Mouse (Mus musculus): ENCODE results near the gene Gpr107. TPM values are rescaled to one million over a fixed set of nuclear protein-coding genes. Genes with fewer than 3 reads are reported as not detected.

The Gpr107 gene
- polyA plus RNA-seq, 1 experiment = 35.2 TPM

- Histone ChIP-seq H3K27me3 (ENCODE audit: control insufficient read depth, insufficient read depth, insufficient read length) (no peaks in the 10 kb centered on the region), H3K79me2 (ENCODE audit: control insufficient read depth, insufficient read depth) (peaks cover 12% of the 10 kb centered on the region), H3K4me2 (ENCODE audit: low read depth) (no peak overlapping the region), H3ac (ENCODE audit: control insufficient read depth, insufficient read length) (no peak overlapping the region), H3K4me3 (no peak overlapping the region), H3K36me3 (ENCODE audit: control insufficient read depth, insufficient read depth) (no peaks in the 10 kb centered on the region)
- TF ChIP-seq USF1 (IDR thresholded peaks at IDR 0.05; ENCODE audit: low read depth) (no peak), POLR2AphosphoS2 (IDR thresholded peaks at IDR 0.05; ENCODE audit: insufficient read length, low read depth) (peak; percentile 43)
These were observed 8.1 kb upstream of the Gpr107 start for GRCm38 (mm10) chr2:31143768-31144695.

GRCm38 (mm10) chr2:31144901-31145300 is 7.2 kb upstream of the Gpr107 start:
- TF ChIP-seq E2F4 (IDR thresholded peaks at IDR 0.05; ENCODE audit: insufficient read depth) (no peak), REST (IDR thresholded peaks at IDR 0.05; ENCODE audit: insufficient read depth, insufficient read length) (no peak), POLR2A (IDR thresholded peaks at IDR 0.05; ENCODE audit: insufficient read length, low read depth) (no peak), CEBPB (IDR thresholded peaks at IDR 0.05; ENCODE audit: insufficient read depth, poor library complexity, severe bottlenecking) (no peak), MAX (IDR thresholded peaks at IDR 0.05; ENCODE audit: low read depth) (no peak), TCF3 (IDR thresholded peaks at IDR 0.05; ENCODE audit: insufficient read length, low read depth) (no peak), POLR2AphosphoS2 (IDR thresholded peaks at IDR 0.05; ENCODE audit: insufficient read length, low read depth) (no peak)
- Histone ChIP-seq H3K79me2 (ENCODE audit: control insufficient read depth, insufficient read depth) (peaks cover 6% of the 10 kb centered on the region), H3K4me3 (no peak overlapping the region), H3ac (ENCODE audit: control insufficient read depth, insufficient read length) (no peak overlapping the region), H3K4me2 (ENCODE audit: low read depth) (no peak overlapping the region), H3K36me3 (ENCODE audit: control insufficient read depth, insufficient read depth) (peaks cover 5% of the 10 kb centered on the region), H3K27me3 (ENCODE audit: control insufficient read depth, insufficient read depth, insufficient read length) (no peaks in the 10 kb centered on the region)

DNA sequence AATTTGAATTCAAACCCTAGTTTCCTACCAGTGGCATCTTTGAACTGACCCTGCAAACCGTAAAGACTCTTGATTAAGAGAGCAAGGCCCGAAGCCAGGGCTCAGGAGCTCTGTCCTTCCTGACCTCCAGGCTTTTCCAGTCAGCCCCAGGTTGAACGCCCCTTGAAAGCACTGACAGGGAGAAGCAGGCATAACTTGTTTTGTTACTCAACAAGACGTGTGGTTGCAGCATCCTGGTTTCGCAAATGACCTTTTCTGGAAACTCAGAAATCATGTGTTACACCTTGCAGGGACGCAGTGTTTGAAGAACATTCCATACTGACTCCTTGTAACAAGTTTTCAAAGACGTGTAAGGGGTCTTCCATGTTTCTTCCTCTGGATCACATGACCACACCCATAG is 5.1 kb upstream of the Gpr107 start:
- H3K4me3 ChIP-seq = no peak overlapping the region
- no peaks in the 10 kb centered on the region for H3K27me3 ChIP-seq (ENCODE audit: control insufficient read depth, insufficient read depth, insufficient read length)
- no peak overlapping the region for H3K4me2 ChIP-seq (ENCODE audit: low read depth)
- TF ChIP-seq MYOD1 (IDR thresholded peaks at IDR 0.05; ENCODE audit: control insufficient read depth in 1 of 3, insufficient read length in 2 of 3, low read depth in 2 of 3) (no peak), SRF (IDR thresholded peaks at IDR 0.05; ENCODE audit: control insufficient read depth, insufficient read length, low read depth) (no peak), POLR2AphosphoS2 (IDR thresholded peaks at IDR 0.05; ENCODE audit: insufficient read length, low read depth) (no peak), POLR2A (IDR thresholded peaks at IDR 0.05; ENCODE audit: insufficient read length, low read depth) (no peak), CEBPB (IDR thresholded peaks at IDR 0.05; ENCODE audit: insufficient read depth, poor library complexity, severe bottlenecking) (no peak), USF1 (IDR thresholded peaks at IDR 0.05; ENCODE audit: low read depth) (no peak), MYOG (IDR thresholded peaks at IDR 0.05; ENCODE audit: control insufficient read depth in 1 of 3, insufficient read depth in 1 of 3, insufficient read length in 2 of 3, low read depth in 2 of 3) (no peak), REST (IDR thresholded peaks at IDR 0.05; ENCODE audit: insufficient read depth, insufficient read length) (no peak)
- H3K79me2 ChIP-seq (ENCODE audit: control insufficient read depth, insufficient read depth) = peaks cover 12% of the 10 kb centered on the region
- no peak overlapping the region for H3ac ChIP-seq (ENCODE audit: control insufficient read depth, insufficient read length)
- peaks cover 11% of the 10 kb centered on the region for H3K36me3 ChIP-seq (ENCODE audit: control insufficient read depth, insufficient read depth)

GRCm38 (mm10) chr2:31150762-31151161 is 1.4 kb upstream of the Gpr107 start:
- H3K4me2 ChIP-seq (ENCODE audit: low read depth) = peak overlapping the region; percentile 85
- no peak overlapping the region for H3ac ChIP-seq (ENCODE audit: control insufficient read depth, insufficient read length)
- peaks cover 11% of the 10 kb centered on the region for H3K36me3 ChIP-seq (ENCODE audit: control insufficient read depth, insufficient read depth)
- TF ChIP-seq TCF3 (IDR thresholded peaks at IDR 0.05; ENCODE audit: insufficient read length, low read depth) (no peak), MYOD1 (IDR thresholded peaks at IDR 0.05; ENCODE audit: control insufficient read depth in 1 of 3, insufficient read length in 2 of 3, low read depth in 2 of 3) (no peak), POLR2AphosphoS2 (IDR thresholded peaks at IDR 0.05; ENCODE audit: insufficient read length, low read depth) (no peak), REST (IDR thresholded peaks at IDR 0.05; ENCODE audit: insufficient read depth, insufficient read length) (no peak), USF1 (IDR thresholded peaks at IDR 0.05; ENCODE audit: low read depth) (no peak)
- H3K27me3 ChIP-seq (ENCODE audit: control insufficient read depth, insufficient read depth, insufficient read length) = no peaks in the 10 kb centered on the region
- H3K79me2 ChIP-seq (ENCODE audit: control insufficient read depth, insufficient read depth) = peaks cover 47% of the 10 kb centered on the region
- no peak overlapping the region for H3K4me3 ChIP-seq

DNA sequence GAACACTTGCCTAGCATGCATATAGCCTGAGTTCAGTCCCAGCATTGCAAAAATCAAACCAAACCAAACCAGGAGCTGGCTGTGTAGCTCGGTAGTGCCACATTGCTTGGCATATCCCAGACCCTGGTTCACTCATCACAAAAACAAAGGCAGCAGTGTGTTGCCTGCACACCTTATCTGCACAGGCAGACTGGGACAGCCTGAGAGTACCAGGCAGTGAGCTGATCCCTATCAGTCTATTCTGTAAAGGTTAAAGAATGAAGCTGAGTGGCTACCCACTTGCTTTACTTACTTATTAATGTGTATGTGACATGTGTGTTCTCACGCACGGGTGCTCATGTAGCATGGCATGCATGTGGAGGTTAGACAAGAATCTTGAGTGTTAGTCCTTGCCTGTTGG is 4.7 kb downstream of the Gpr107 start:
- Histone ChIP-seq H3ac (ENCODE audit: control insufficient read depth, insufficient read length) (no peak overlapping the region), H3K79me2 (ENCODE audit: control insufficient read depth, insufficient read depth) (peaks cover 96% of the 10 kb centered on the region), H3K36me3 (ENCODE audit: control insufficient read depth, insufficient read depth) (no peaks in the 10 kb centered on the region), H3K4me2 (ENCODE audit: low read depth) (no peak overlapping the region), H3K27me3 (ENCODE audit: control insufficient read depth, insufficient read depth, insufficient read length) (no peaks in the 10 kb centered on the region), H3K4me3 (no peak overlapping the region)
- TF ChIP-seq MYOD1 (IDR thresholded peaks at IDR 0.05; ENCODE audit: control insufficient read depth in 1 of 3, insufficient read length in 2 of 3, low read depth in 2 of 3) = no peak
- TF ChIP-seq POLR2A (IDR thresholded peaks at IDR 0.05; ENCODE audit: insufficient read length, low read depth) = no peak
- no peak for TF ChIP-seq REST (IDR thresholded peaks at IDR 0.05; ENCODE audit: insufficient read depth, insufficient read length)
- TF ChIP-seq TCF3 (IDR thresholded peaks at IDR 0.05; ENCODE audit: insufficient read length, low read depth) = no peak
- TF ChIP-seq MAX (IDR thresholded peaks at IDR 0.05; ENCODE audit: low read depth) = no peak
- TF ChIP-seq CEBPB (IDR thresholded peaks at IDR 0.05; ENCODE audit: insufficient read depth, poor library complexity, severe bottlenecking) = no peak
- TF ChIP-seq USF1 (IDR thresholded peaks at IDR 0.05; ENCODE audit: low read depth) = no peak
- no peak for TF ChIP-seq POLR2AphosphoS2 (IDR thresholded peaks at IDR 0.05; ENCODE audit: insufficient read length, low read depth)
- TF ChIP-seq TCF12 (IDR thresholded peaks at IDR 0.05; ENCODE audit: insufficient read depth, poor library complexity, severe bottlenecking) = no peak
- TF ChIP-seq E2F4 (IDR thresholded peaks at IDR 0.05; ENCODE audit: insufficient read depth) = no peak
- no peak for TF ChIP-seq MYOG (IDR thresholded peaks at IDR 0.05; ENCODE audit: control insufficient read depth in 1 of 3, insufficient read depth in 1 of 3, insufficient read length in 2 of 3, low read depth in 2 of 3)
- TF ChIP-seq SRF (IDR thresholded peaks at IDR 0.05; ENCODE audit: control insufficient read depth, insufficient read length, low read depth) = no peak

All from myocyte (in vitro differentiated cells).